Mouse (Mus musculus) erythroblast, embryonic 14.5 days (primary cell): ENCODE data around the gene Bcl9l. TPM values are rescaled to one million over a fixed set of nuclear protein-coding genes. Genes with fewer than 3 reads are reported as not detected.
A peak's percentile ranks its signal among the peaks of the same experiment; 100 is the strongest.

ENCODE experiments used
- H3K27me3 ChIP-seq: 2 replicates; pipeline ENCODE4 v1.6.1; 2012; ENCODE audit warnings: inconsistent platforms; ENCODE audit not compliant: control insufficient read depth
- H3K36me3 ChIP-seq: 2 replicates; pipeline ENCODE4 v1.6.1; 2012; ENCODE audit warnings: mild to moderate bottlenecking, inconsistent platforms; ENCODE audit not compliant: control insufficient read depth
- H3K4me1 ChIP-seq: 2 replicates; pipeline ENCODE4 v1.6.1; 2012; ENCODE audit warnings: inconsistent platforms; ENCODE audit not compliant: control insufficient read depth
- H3K4me3 ChIP-seq: replicated peaks from 2 replicates; pipeline ENCODE3; 2012; ENCODE audit warnings: moderate library complexity, mild to moderate bottlenecking, inconsistent platforms
- H3K9me3 ChIP-seq: 2 replicates; pipeline ENCODE4 v1.6.1; 2012; ENCODE audit warnings: low read length, inconsistent platforms, mixed read lengths; ENCODE audit not compliant: control insufficient read depth
- GATA1 ChIP-seq: IDR thresholded peaks from 2 replicates; pipeline ENCODE4 v1.6.1; 2012; ENCODE audit warnings: low read length, inconsistent platforms, mixed read lengths
- TAL1 ChIP-seq: IDR thresholded peaks from 3 replicates; pipeline ENCODE4 v1.6.1; 2012; ENCODE audit warnings: low read length, inconsistent platforms, mixed read lengths
- polyA plus RNA-seq: library from polyadenylated mRNA; stranded (reverse); fragments of >175 nt; gene quantifications from 2 replicates; pipeline ENCODE4 v1.2.3, GENCODE M21; 2012

The Bcl9l gene
- polyA plus RNA-seq, 1 experiment: 0.06 TPM

- TF ChIP-seq TAL1 (no peak), GATA1 (no peak)
- Histone ChIP-seq H3K9me3 (no peaks in the 10 kb centered on the region), H3K4me1 (peaks cover 13% of the 10 kb centered on the region), H3K27me3 (peaks cover 13% of the 10 kb centered on the region), H3K36me3 (peaks cover 20% of the 10 kb centered on the region; the same call in 1 of the 2 replicates), H3K4me3 (no peak overlapping the region)
Observed at GRCm38 (mm10) chr9:44508124-44508619, 25.5 kb downstream of the Bcl9l start.

- Histone ChIP-seq H3K9me3 (no peaks in the 10 kb centered on the region), H3K27me3 (peaks cover 13% of the 10 kb centered on the region), H3K4me3 (no peak overlapping the region), H3K36me3 (peaks cover 20% of the 10 kb centered on the region; the same call in 1 of the 2 replicates), H3K4me1 (peaks cover 13% of the 10 kb centered on the region)
- TF ChIP-seq GATA1 (no peak), TAL1 (no peak)
Observed at GRCm38 (mm10) chr9:44508721-44509486, 26.3 kb downstream of the Bcl9l start.

- H3K9me3 ChIP-seq: no peaks in the 10 kb centered on the region
- H3K4me3 ChIP-seq: peak overlapping the region; percentile 56
- peaks cover 20% of the 10 kb centered on the region; the same call in 1 of the 2 replicates for H3K36me3 ChIP-seq
- TF ChIP-seq TAL1 (no peak), GATA1 (no peak)
- H3K4me1 ChIP-seq: peaks cover 13% of the 10 kb centered on the region
- peaks cover 13% of the 10 kb centered on the region for H3K27me3 ChIP-seq
Observed at GRCm38 (mm10) chr9:44509487-44510354, 27.1 kb downstream of the Bcl9l start.

GRCm38 (mm10) chr9:44510355-44510871 lies 27.8 kb downstream of the Bcl9l start:
- no peak for TF ChIP-seq TAL1
- TF ChIP-seq GATA1: no peak
- Histone ChIP-seq H3K4me1 (peaks cover 18% of the 10 kb centered on the region), H3K27me3 (peaks cover 13% of the 10 kb centered on the region), H3K36me3 (peaks cover 18% of the 10 kb centered on the region; the same call in 1 of the 2 replicates), H3K9me3 (no peaks in the 10 kb centered on the region), H3K4me3 (no peak overlapping the region)

- Histone ChIP-seq H3K9me3 (no peaks in the 10 kb centered on the region), H3K36me3 (peaks cover 15% of the 10 kb centered on the region; the same call in 1 of the 2 replicates), H3K27me3 (peaks cover 13% of the 10 kb centered on the region), H3K4me3 (no peak overlapping the region), H3K4me1 (peaks cover 21% of the 10 kb centered on the region)
- TF ChIP-seq TAL1 (no peak), GATA1 (no peak)
Observed at GRCm38 (mm10) chr9:44510872-44511601, 28.4 kb downstream of the Bcl9l start.

- Histone ChIP-seq H3K4me3 (no peak overlapping the region), H3K36me3 (peaks cover 6% of the 10 kb centered on the region; the same call in 1 of the 2 replicates), H3K27me3 (peaks cover 13% of the 10 kb centered on the region), H3K9me3 (no peaks in the 10 kb centered on the region), H3K4me1 (peaks cover 18% of the 10 kb centered on the region)
- TF ChIP-seq TAL1: no peak
- TF ChIP-seq GATA1: no peak
Observed at GRCm38 (mm10) chr9:44511935-44512716, 29.5 kb downstream of the Bcl9l start.

GRCm38 (mm10) chr9:44512717-44513003 lies 30.0 kb downstream of the Bcl9l start:
- H3K4me1 ChIP-seq: peaks cover 20% of the 10 kb centered on the region
- no peak for TF ChIP-seq TAL1
- no peak for TF ChIP-seq GATA1
- H3K36me3 ChIP-seq: peaks cover under 1% of the 10 kb centered on the region; the same call in 1 of the 2 replicates
- no peak overlapping the region for H3K4me3 ChIP-seq
- H3K9me3 ChIP-seq: no peaks in the 10 kb centered on the region
- H3K27me3 ChIP-seq: peaks cover 13% of the 10 kb centered on the region

GRCm38 (mm10) chr9:44513121-44513520 lies 30.5 kb downstream of the Bcl9l start:
- Histone ChIP-seq H3K9me3 (no peaks in the 10 kb centered on the region), H3K4me1 (peaks cover 20% of the 10 kb centered on the region)

More at GRCm38 (mm10) chr9:44513121-44513520, 30.5 kb downstream of the Bcl9l start:
- no peak overlapping the region for H3K4me3 ChIP-seq
- no peaks in the 10 kb centered on the region; the same call in 1 of the 2 replicates for H3K36me3 ChIP-seq
- TF ChIP-seq TAL1 (no peak), GATA1 (no peak)
- H3K27me3 ChIP-seq: peaks cover 13% of the 10 kb centered on the region
